Mouse (Mus musculus): ENCODE results near the gene Gsta1. TPM values are rescaled to one million over a fixed set of nuclear protein-coding genes. Genes with fewer than 3 reads are reported as not detected.
"Not testable (repeated sequence)": the region's sequence is repeated elsewhere in the genome, so short reads cannot be mapped to it uniquely, and the experiment has no call there.

Gsta1 gene
- polyA plus RNA-seq (2015; fragmentation: Nextera tagmentation; extraction: Ambion mirVana), result 0.42 TPM in 1 of 2 replicates, not detected in the other

DNA sequence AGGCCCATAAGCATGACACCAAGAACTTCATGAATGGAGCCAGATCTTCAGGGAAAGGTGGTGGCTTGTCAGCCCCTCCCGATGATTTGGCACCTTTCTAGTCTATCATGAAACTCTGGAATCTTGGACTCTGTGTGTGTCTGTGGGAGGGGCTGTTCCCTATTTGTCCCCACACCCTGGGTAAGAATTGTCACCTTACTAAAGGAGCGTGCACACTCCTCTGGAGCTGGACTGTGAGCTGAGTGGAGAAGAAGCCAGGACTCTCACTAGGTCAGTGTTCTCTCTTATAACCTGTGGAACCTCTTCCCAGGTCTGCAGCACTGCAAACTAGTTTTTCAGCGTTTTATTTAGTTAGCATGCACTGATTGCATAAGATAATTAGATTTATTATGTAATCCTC, at the start of gene Gsta1:
Gene Gsta1 (plus strand): TSS at position 196 of the 400 bp plus-strand sequence.
- WGBS, result 70% methylated on average over 2 of the region's 3 CpGs
- not testable (repeated sequence) for H3K36me3 ChIP-seq (ENCODE audit: control insufficient read depth, insufficient read depth)

DNA sequence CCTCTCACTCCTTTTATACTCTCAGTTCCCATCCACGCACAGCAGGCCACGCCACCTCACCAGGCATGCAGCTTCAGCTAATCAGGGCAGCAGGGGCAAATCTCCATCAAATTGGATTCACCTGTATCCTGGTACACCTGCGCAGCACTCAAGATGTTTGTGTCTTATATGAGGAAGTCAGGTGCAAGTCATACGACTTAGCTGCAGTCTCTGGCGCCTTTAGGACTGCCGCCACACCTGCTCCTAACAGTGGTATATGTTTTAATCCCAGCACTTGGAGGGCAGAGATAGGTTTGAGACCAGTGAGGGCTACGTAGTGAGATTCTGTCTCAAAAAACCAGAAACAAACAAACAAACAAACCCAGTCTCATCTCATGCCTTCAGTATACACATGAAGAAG, 48.0 kb upstream of the Gsta1 start, which contains the start of gene Gsta4:
Gene Gsta4 (plus strand): TSS at position 301 of the 400 bp plus-strand sequence.
- not testable (repeated sequence) for H3K36me3 ChIP-seq (ENCODE audit: control insufficient read depth, insufficient read depth); H3K27me3 ChIP-seq (ENCODE audit: control insufficient read depth, insufficient read depth, low read length); H3K4me2 ChIP-seq (ENCODE audit: low read depth, low read length); H3K9ac ChIP-seq (ENCODE audit: low read length); H3K4me3 ChIP-seq (ENCODE audit: low read length); ATAC-seq (replicated peaks; ENCODE audit: extremely low read depth, insufficient read depth, low FRiP score); H3K27ac ChIP-seq (ENCODE audit: low read length); H3K9me3 ChIP-seq (replicated peaks; ENCODE audit: control insufficient read depth, low read length); H3K4me1 ChIP-seq (ENCODE audit: control insufficient read depth, insufficient read depth, low read length)
- 92% methylated on average over 4 of the region's 7 CpGs for WGBS

More for the DNA sequence above, at the start of gene Gsta1:
- not testable (repeated sequence) for H3K9ac ChIP-seq (ENCODE audit: low read length); H3K27me3 ChIP-seq (ENCODE audit: control insufficient read depth, insufficient read depth, low read length); H3K4me3 ChIP-seq (ENCODE audit: low read length); H3K9me3 ChIP-seq (replicated peaks; ENCODE audit: control insufficient read depth, low read length); H3K4me2 ChIP-seq (ENCODE audit: low read depth, low read length); ATAC-seq (replicated peaks; ENCODE audit: extremely low read depth, insufficient read depth, low FRiP score); H3K27ac ChIP-seq (ENCODE audit: low read length); H3K4me1 ChIP-seq (ENCODE audit: control insufficient read depth, insufficient read depth, low read length)

DNA sequence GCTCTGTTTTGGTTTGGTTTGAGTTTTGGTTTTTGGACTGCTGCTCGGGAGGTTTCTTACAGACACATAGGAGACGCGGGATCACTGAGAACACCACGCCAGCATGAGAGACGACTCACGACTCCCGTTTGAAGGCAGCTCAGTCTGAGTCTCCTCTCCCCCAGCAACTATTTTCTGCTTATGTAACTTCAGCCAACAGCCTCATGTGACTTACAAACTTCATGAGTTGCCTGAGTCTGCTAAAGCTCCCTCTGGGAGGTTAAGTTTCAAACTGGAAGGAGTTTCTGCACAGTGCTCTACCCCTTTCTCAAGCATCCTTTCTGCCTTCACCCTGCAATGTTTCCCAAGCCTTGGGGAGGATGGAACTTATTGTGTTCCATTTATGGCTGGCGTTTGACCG, 44.8 kb upstream of the Gsta1 start:
- no peaks in the 10 kb centered on the region for H3K9me3 ChIP-seq (replicated peaks; ENCODE audit: control insufficient read depth, low read length)
- peaks cover 3% of the 10 kb centered on the region for H3K4me1 ChIP-seq (ENCODE audit: control insufficient read depth, insufficient read depth, low read length)
- no peak for ATAC-seq (replicated peaks; ENCODE audit: extremely low read depth, insufficient read depth, low FRiP score)
- no peak overlapping the region for H3K27ac ChIP-seq (ENCODE audit: low read length)
- H3K9ac ChIP-seq (ENCODE audit: low read length), result no peak overlapping the region
- WGBS, result 75% methylated on average over 9 of the region's 9 CpGs
- no peaks in the 10 kb centered on the region for H3K27me3 ChIP-seq (ENCODE audit: control insufficient read depth, insufficient read depth, low read length)
- H3K4me2 ChIP-seq (ENCODE audit: low read depth, low read length), result no peak overlapping the region
- no peaks in the 10 kb centered on the region for H3K36me3 ChIP-seq (ENCODE audit: control insufficient read depth, insufficient read depth)
- H3K4me3 ChIP-seq (ENCODE audit: low read length), result no peak overlapping the region

- Histone ChIP-seq H3K36me3 (ENCODE audit: control insufficient read depth, insufficient read depth) (no peaks in the 10 kb centered on the region), H3K27me3 (ENCODE audit: control insufficient read depth, insufficient read depth, low read length) (no peaks in the 10 kb centered on the region), H3K9me3 (replicated peaks; ENCODE audit: control insufficient read depth, low read length) (no peaks in the 10 kb centered on the region), H3K4me3 (ENCODE audit: low read length) (no peak overlapping the region), H3K9ac (ENCODE audit: low read length) (no peak overlapping the region), H3K27ac (ENCODE audit: low read length) (no peak overlapping the region), H3K4me1 (ENCODE audit: control insufficient read depth, insufficient read depth, low read length) (peaks cover 14% of the 10 kb centered on the region), H3K4me2 (ENCODE audit: low read depth, low read length) (no peak overlapping the region)
- WGBS, result 51% methylated on average over 8 of the region's 8 CpGs
- no peak for ATAC-seq (replicated peaks; ENCODE audit: extremely low read depth, insufficient read depth, low FRiP score)
These were observed 41.5 kb upstream of the Gsta1 start for GRCm38 (mm10) chr9:78188910-78189309.

DNA sequence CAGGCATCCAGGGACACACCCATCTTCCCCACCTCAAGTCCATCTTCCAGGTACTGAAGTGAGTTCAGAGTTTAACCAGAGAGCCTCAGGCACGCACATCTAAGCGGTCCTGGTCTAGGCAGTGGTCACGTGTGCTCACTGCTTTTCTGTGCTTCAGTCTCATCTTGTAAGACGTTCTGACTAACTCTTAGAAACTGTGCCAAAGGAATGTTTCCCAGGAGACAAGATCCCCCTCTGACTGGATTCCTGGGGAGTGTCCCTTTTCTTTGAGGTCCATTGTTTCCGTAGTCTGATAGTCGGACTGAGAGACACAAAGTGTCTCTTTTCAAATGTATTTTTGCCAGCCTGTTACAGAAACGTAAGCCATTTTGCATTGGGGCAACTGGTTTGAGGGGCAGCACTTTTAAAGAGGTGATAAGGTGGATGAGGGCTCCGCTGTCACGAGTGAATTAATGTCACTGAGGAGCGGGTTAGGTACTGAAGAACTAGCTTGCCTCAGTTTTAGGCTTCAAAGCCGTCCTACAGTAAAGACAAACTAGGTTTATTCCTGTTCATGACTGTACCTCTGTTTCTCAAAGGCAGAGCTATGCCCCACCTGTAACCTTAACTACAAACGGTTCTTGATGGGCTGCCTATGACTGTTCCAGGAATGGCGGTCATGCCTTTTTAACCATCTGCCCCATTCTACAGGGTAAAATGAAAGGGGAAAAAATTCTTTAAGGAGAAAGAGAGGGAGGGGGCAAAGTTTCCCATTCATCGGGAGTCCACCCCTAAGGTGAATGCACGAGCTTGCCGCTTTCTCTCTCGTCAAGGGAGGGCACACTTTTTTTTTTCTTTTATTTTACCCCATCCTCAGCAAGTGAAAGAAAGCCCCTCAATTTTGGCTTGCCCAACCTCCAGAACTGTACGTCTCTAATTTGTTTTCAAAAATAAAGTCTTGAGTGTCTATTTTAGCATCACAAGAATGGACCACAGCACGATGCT, 39.5 kb upstream of the Gsta1 start:
- Histone ChIP-seq H3K4me2 (ENCODE audit: low read depth, low read length) (peak overlapping the region; percentile 87), H3K4me1 (ENCODE audit: control insufficient read depth, insufficient read depth, low read length) (peaks cover 14% of the 10 kb centered on the region), H3K36me3 (ENCODE audit: control insufficient read depth, insufficient read depth) (no peaks in the 10 kb centered on the region), H3K27me3 (ENCODE audit: control insufficient read depth, insufficient read depth, low read length) (no peaks in the 10 kb centered on the region), H3K27ac (ENCODE audit: low read length) (0 out of 2 replicates have a peak overlapping the region, but pooled peaks have one; percentile 61), H3K4me3 (ENCODE audit: low read length) (peak overlapping the region; percentile 63), H3K9ac (ENCODE audit: low read length) (peak overlapping the region; percentile 70), H3K9me3 (replicated peaks; ENCODE audit: control insufficient read depth, low read length) (no peaks in the 10 kb centered on the region)
- ATAC-seq (replicated peaks; ENCODE audit: extremely low read depth, insufficient read depth, low FRiP score), result no peak
- WGBS, result 5% methylated on average over 19 of the region's 19 CpGs

- peak overlapping the region; percentile 87 for H3K4me2 ChIP-seq (ENCODE audit: low read depth, low read length)
- H3K4me3 ChIP-seq (ENCODE audit: low read length), result peak overlapping the region; percentile 63
- under 1% methylated on average over 18 of the region's 18 CpGs for WGBS
- H3K36me3 ChIP-seq (ENCODE audit: control insufficient read depth, insufficient read depth), result no peaks in the 10 kb centered on the region
- no peaks in the 10 kb centered on the region for H3K9me3 ChIP-seq (replicated peaks; ENCODE audit: control insufficient read depth, low read length)
- H3K27ac ChIP-seq (ENCODE audit: low read length), result peak overlapping the region; percentile 61
- peak; percentile 54; the same call in 1 of the 2 replicates for ATAC-seq (replicated peaks; ENCODE audit: extremely low read depth, insufficient read depth, low FRiP score)
- peak overlapping the region; percentile 70 for H3K9ac ChIP-seq (ENCODE audit: low read length)
- H3K27me3 ChIP-seq (ENCODE audit: control insufficient read depth, insufficient read depth, low read length), result no peaks in the 10 kb centered on the region
- peaks cover 14% of the 10 kb centered on the region for H3K4me1 ChIP-seq (ENCODE audit: control insufficient read depth, insufficient read depth, low read length)
These were observed 38.7 kb upstream of the Gsta1 start for GRCm38 (mm10) chr9:78191736-78192135.

GRCm38 (mm10) chr9:78193902-78194597, 36.4 kb upstream of the Gsta1 start:
- Histone ChIP-seq H3K9ac (ENCODE audit: low read length) (no peak overlapping the region), H3K36me3 (ENCODE audit: control insufficient read depth, insufficient read depth) (no peaks in the 10 kb centered on the region), H3K4me2 (ENCODE audit: low read depth, low read length) (no peak overlapping the region), H3K9me3 (replicated peaks; ENCODE audit: control insufficient read depth, low read length) (no peaks in the 10 kb centered on the region), H3K4me1 (ENCODE audit: control insufficient read depth, insufficient read depth, low read length) (peaks cover 14% of the 10 kb centered on the region), H3K4me3 (ENCODE audit: low read length) (no peak overlapping the region), H3K27me3 (ENCODE audit: control insufficient read depth, insufficient read depth, low read length) (no peaks in the 10 kb centered on the region), H3K27ac (ENCODE audit: low read length) (no peak overlapping the region)
- WGBS, result 47% methylated on average over 9 of the region's 9 CpGs
- no peak for ATAC-seq (replicated peaks; ENCODE audit: extremely low read depth, insufficient read depth, low FRiP score)

DNA sequence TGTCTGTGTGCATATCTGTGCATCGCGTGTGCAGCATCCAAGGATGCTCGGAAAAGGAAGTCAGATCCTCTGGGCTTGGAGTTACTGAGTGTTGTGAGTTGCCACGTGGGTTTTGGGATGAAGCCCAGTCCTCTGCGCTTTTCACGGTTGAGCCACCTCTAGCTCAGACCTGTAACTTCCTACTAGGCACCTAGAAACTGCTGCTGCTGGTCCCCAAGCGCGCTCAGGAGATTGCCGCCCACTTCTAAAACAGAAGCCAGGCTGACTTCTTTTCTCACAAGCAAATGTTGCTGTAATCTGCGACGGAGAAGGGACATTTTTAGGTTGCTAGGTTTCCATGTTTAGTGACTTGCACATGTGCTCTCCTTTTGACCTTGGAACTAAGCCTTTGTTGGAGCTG, 35.4 kb upstream of the Gsta1 start:
- H3K4me1 ChIP-seq (ENCODE audit: control insufficient read depth, insufficient read depth, low read length), result peaks cover 14% of the 10 kb centered on the region
- H3K27ac ChIP-seq (ENCODE audit: low read length), result no peak overlapping the region
- no peak for ATAC-seq (replicated peaks; ENCODE audit: extremely low read depth, insufficient read depth, low FRiP score)
- no peak overlapping the region for H3K4me2 ChIP-seq (ENCODE audit: low read depth, low read length)
- no peak overlapping the region for H3K9ac ChIP-seq (ENCODE audit: low read length)
- H3K9me3 ChIP-seq (replicated peaks; ENCODE audit: control insufficient read depth, low read length), result no peaks in the 10 kb centered on the region
- H3K4me3 ChIP-seq (ENCODE audit: low read length), result no peak overlapping the region
- 77% methylated on average over 11 of the region's 11 CpGs for WGBS
- no peaks in the 10 kb centered on the region for H3K36me3 ChIP-seq (ENCODE audit: control insufficient read depth, insufficient read depth)
- H3K27me3 ChIP-seq (ENCODE audit: control insufficient read depth, insufficient read depth, low read length), result no peaks in the 10 kb centered on the region

DNA sequence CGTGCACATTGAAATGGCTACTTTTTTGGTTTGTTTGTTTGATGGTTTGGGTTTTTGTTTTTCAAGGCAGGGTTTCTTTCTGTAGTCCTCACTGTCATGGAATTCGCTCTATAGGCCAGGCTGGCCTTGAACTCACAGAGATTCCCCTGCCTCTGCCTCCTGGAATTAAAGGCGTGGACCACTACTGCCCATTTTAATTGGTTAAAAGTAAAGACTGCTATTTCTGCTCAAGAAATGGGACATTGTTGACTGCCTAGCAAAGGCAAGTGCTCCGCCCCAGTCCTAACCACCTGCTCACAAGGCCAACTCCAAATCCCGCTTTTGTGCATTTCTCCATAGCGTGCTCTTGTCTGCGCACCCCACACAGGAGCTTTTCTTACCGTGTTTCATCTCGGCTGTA, 32.7 kb upstream of the Gsta1 start:
- no peak for ATAC-seq (replicated peaks; ENCODE audit: extremely low read depth, insufficient read depth, low FRiP score)
- Histone ChIP-seq H3K9ac (ENCODE audit: low read length) (no peak overlapping the region), H3K9me3 (replicated peaks; ENCODE audit: control insufficient read depth, low read length) (no peaks in the 10 kb centered on the region), H3K4me3 (ENCODE audit: low read length) (no peak overlapping the region), H3K4me2 (ENCODE audit: low read depth, low read length) (no peak overlapping the region), H3K27me3 (ENCODE audit: control insufficient read depth, insufficient read depth, low read length) (no peaks in the 10 kb centered on the region), H3K4me1 (ENCODE audit: control insufficient read depth, insufficient read depth, low read length) (no peaks in the 10 kb centered on the region), H3K27ac (ENCODE audit: low read length) (no peak overlapping the region), H3K36me3 (ENCODE audit: control insufficient read depth, insufficient read depth) (0 out of 2 replicates have a peak, but pooled peaks cover 2% of the 10 kb centered on the region)
- WGBS, result 95% methylated on average over 9 of the region's 9 CpGs

Data from heart, embryonic 16.5 days (tissue).